Mouse (Mus musculus): ENCODE results near the gene Ano9.

DNA sequence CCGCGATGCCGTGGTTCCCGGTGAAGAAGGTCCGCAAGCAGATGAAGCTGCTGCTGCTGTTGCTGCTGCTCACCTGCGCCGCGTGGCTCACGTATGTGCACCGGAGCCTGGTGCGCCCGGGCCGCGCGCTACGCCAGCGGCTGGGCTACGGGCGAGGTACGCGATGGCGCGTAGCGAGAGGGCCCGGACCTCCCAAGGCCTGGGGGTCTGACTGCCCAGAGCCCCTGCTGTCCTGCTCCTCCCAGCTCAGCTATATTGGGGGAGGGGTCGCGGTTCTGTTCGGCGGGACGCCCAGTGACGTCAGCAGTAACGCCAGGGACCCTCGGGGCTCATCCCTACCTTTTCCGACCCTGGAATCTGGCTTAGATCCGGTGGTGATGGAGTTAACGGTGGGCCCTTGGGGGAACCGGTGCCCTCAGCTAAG lies 56.3 kb downstream of the Ano9 start:
- no peak for TF ChIP-seq POLR2A (IDR thresholded peaks at IDR 0.05; ENCODE audit: insufficient read length, low read depth)
- TF ChIP-seq TCF3 (IDR thresholded peaks at IDR 0.05; ENCODE audit: insufficient read length, low read depth), result no peak
- no peak for TF ChIP-seq POLR2AphosphoS2 (IDR thresholded peaks at IDR 0.05; ENCODE audit: insufficient read length, low read depth)
- no peak for TF ChIP-seq E2F4 (IDR thresholded peaks at IDR 0.05; ENCODE audit: insufficient read depth)
- no peak for TF ChIP-seq MAX (IDR thresholded peaks at IDR 0.05; ENCODE audit: low read depth)
- no peak for TF ChIP-seq TCF12 (IDR thresholded peaks at IDR 0.05; ENCODE audit: insufficient read depth, poor library complexity, severe bottlenecking)
- TF ChIP-seq USF1 (IDR thresholded peaks at IDR 0.05; ENCODE audit: low read depth), result no peak
- TF ChIP-seq CEBPB (IDR thresholded peaks at IDR 0.05; ENCODE audit: insufficient read depth, poor library complexity, severe bottlenecking), result no peak
- TF ChIP-seq SRF (IDR thresholded peaks at IDR 0.05; ENCODE audit: control insufficient read depth, insufficient read length, low read depth), result no peak
